Mouse (Mus musculus): Measurements from ENCODE around the gene Morn2.

DNA sequence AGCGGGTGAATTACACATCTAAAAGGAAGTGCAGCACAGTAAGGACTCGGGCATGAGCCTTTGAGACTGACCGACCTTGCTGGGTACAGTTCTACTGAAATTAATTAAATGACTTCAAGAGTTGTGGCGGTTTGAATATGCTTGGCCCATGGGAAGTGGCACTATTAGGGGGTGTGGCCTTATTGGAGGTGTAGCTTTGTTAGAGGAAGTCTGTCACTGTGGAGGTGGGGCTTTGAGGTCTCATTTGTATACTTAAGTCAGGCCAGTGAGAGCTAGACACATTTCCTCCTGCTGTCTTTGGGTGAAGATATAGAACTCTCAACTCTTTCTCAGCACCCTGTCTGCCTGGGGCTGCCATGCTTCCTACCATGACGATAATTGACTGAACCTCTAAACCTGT lies 35.6 kb upstream of the Morn2 start:
- TF ChIP-seq CTCF (IDR thresholded peaks at IDR 0.05; ENCODE audit: low read depth, low read length) (no peak), POLR2A (IDR thresholded peaks at IDR 0.05; ENCODE audit: extremely low read depth, insufficient read depth, low read length) (no peak)
